Mouse (Mus musculus) midbrain, postnatal 0 days (tissue): ENCODE data around the gene Dse. TPM values are rescaled to one million over a fixed set of nuclear protein-coding genes. Genes with fewer than 3 reads are reported as not detected.

Experiments
- ATAC-seq: fragments of 200-750 bp; cut with Nextera tagmentation; 2 replicates; pipeline ENCODE4 v1.8.0; 2017; ENCODE audit warnings: moderate number of reproducible peaks, mild to moderate bottlenecking, moderate TSS enrichment, moderate library complexity; ENCODE audit not compliant: low FRiP score
- DNase-seq: peaks from one replicate; pipeline ENCODE4 v3.0.0-alpha.2; 2015; ENCODE audit warnings: low spot score
- H3K27ac ChIP-seq: fragments of 300-500 bp; sonication (generic); 2 replicates; pipeline ENCODE4 v1.5.1; 2014; ENCODE audit warnings: low read depth, mild to moderate bottlenecking, low read length, mixed read lengths
- H3K27me3 ChIP-seq: fragments of 300-500 bp; sonication (generic); 2 replicates; pipeline ENCODE4 v1.6.1; 2014; ENCODE audit warnings: low read length, control low read depth, mixed read lengths; ENCODE audit not compliant: insufficient read depth
- H3K36me3 ChIP-seq: fragments of 300-500 bp; sonication (generic); 2 replicates; pipeline ENCODE4 v1.6.1; 2014; ENCODE audit warnings: low read length, control low read depth, mixed read lengths; ENCODE audit not compliant: insufficient read depth
- H3K4me1 ChIP-seq: fragments of 300-500 bp; sonication (generic); 2 replicates; pipeline ENCODE4 v1.6.1; 2014; ENCODE audit warnings: mild to moderate bottlenecking, control low read depth, antibody characterized with exemption, low read length, mixed read lengths; ENCODE audit not compliant: insufficient read depth
- H3K4me2 ChIP-seq: fragments of 300-500 bp; sonication (generic); 2 replicates; pipeline ENCODE4 v1.6.1; 2014; ENCODE audit warnings: low read depth, mild to moderate bottlenecking, low read length, mixed read lengths; ENCODE audit not compliant: poor library complexity, severe bottlenecking
- H3K4me3 ChIP-seq: fragments of 300-500 bp; sonication (generic); 2 replicates; pipeline ENCODE4 v1.5.1; 2014; ENCODE audit warnings: low read depth, mild to moderate bottlenecking, low read length, moderate library complexity
- H3K9ac ChIP-seq: fragments of 300-500 bp; sonication (generic); replicated peaks from 2 replicates; pipeline ENCODE4 v1.6.1; 2014; ENCODE audit warnings: mild to moderate bottlenecking, low read length, moderate library complexity, mixed read lengths; ENCODE audit not compliant: poor library complexity, severe bottlenecking
- H3K9me3 ChIP-seq: fragments of 300-500 bp; sonication (generic); 2 replicates; pipeline ENCODE4 v1.6.1; 2016; ENCODE audit warnings: low read length, control low read depth
- CTCF ChIP-seq: IDR thresholded peaks from 2 replicates; pipeline ENCODE4 v1.5.1; 2016; ENCODE audit warnings: antibody characterized with exemption, mild to moderate bottlenecking
- WGBS: fragments of 180-500 bp; shearing (Covaris S2); extraction: QIAGEN DNeasy Blood & Tissue Kit; methylation state at CpG from one replicate; pipeline ENCODE4 v1.1.7; 2014; 5-methylcytosine and 5-hydroxymethylcytosine counted together
- polyA plus RNA-seq: library from polyadenylated mRNA; unstranded; fragments of >200 nt; fragmentation: Nextera tagmentation; extraction: Ambion mirVana; gene quantifications from 2 replicates; pipeline ENCODE4 v1.2.1, GENCODE M21; 2015
- total RNA-seq: library from RNA; depleted of rRNA; stranded (reverse); fragments of >200 nt; gene quantifications from 2 replicates; pipeline ENCODE4 v1.2.3, GENCODE M21; 2014

Dse gene
- total and polyA plus RNA-seq, 2 experiments from 2014 or later: 7.0 to 37.4 TPM

- Histone ChIP-seq H3K4me1 (no peaks in the 10 kb centered on the region), H3K4me2 (no peak overlapping the region), H3K9me3 (no peaks in the 10 kb centered on the region), H3K9ac (no peak overlapping the region), H3K27ac (no peak overlapping the region), H3K4me3 (no peak overlapping the region), H3K27me3 (no peaks in the 10 kb centered on the region), H3K36me3 (no peaks in the 10 kb centered on the region; the same call in 1 of the 2 replicates)
- 92% methylated on average over 4 of the region's 4 CpGs for WGBS
- ATAC-seq (no peak), DNase-seq (no peak)
- TF ChIP-seq CTCF: no peak
Observed at GRCm38 (mm10) chr10:34229491-34229890, 22.0 kb upstream of the Dse start.

- H3K4me1 ChIP-seq: no peaks in the 10 kb centered on the region
- 46% methylated on average over 3 of the region's 3 CpGs for WGBS
- H3K27ac ChIP-seq: no peak overlapping the region
- no peaks in the 10 kb centered on the region for H3K36me3 ChIP-seq
- H3K9me3 ChIP-seq: no peaks in the 10 kb centered on the region
- H3K4me3 ChIP-seq: no peak overlapping the region
- DNase-seq (no peak), ATAC-seq (no peak)
- no peak overlapping the region for H3K4me2 ChIP-seq
- no peaks in the 10 kb centered on the region for H3K27me3 ChIP-seq
- TF ChIP-seq CTCF: no peak
- H3K9ac ChIP-seq: no peak overlapping the region
Observed at GRCm38 (mm10) chr10:34223660-34224059, 16.1 kb upstream of the Dse start.

- ATAC-seq: no peak
Observed at GRCm38 (mm10) chr10:34221909-34222620, 14.6 kb upstream of the Dse start.

GRCm38 (mm10) chr10:34218191-34218590, 10.7 kb upstream of the Dse start:
- H3K4me1 ChIP-seq: no peaks in the 10 kb centered on the region
- no peak overlapping the region for H3K4me3 ChIP-seq
- no peak overlapping the region for H3K4me2 ChIP-seq
- no peak for ATAC-seq
- H3K9ac ChIP-seq: no peak overlapping the region
- H3K9me3 ChIP-seq: no peaks in the 10 kb centered on the region
- no peak for TF ChIP-seq CTCF
- DNase-seq: no peak
- no peaks in the 10 kb centered on the region for H3K27me3 ChIP-seq
- H3K27ac ChIP-seq: no peak overlapping the region
- no peaks in the 10 kb centered on the region for H3K36me3 ChIP-seq
- 87% methylated on average over 3 of the region's 3 CpGs for whole genome bisulfite sequencing

More at GRCm38 (mm10) chr10:34221909-34222620, 14.6 kb upstream of the Dse start:
- H3K27me3 ChIP-seq: no peaks in the 10 kb centered on the region
- no peak overlapping the region for H3K9ac ChIP-seq
- DNase-seq: no peak
- no peaks in the 10 kb centered on the region for H3K4me1 ChIP-seq
- no peak overlapping the region for H3K4me2 ChIP-seq
- no peaks in the 10 kb centered on the region for H3K36me3 ChIP-seq
- no peaks in the 10 kb centered on the region for H3K9me3 ChIP-seq
- H3K27ac ChIP-seq: no peak overlapping the region
- no peak for TF ChIP-seq CTCF
- H3K4me3 ChIP-seq: no peak overlapping the region
- WGBS: 69% methylated on average over 3 of the region's 3 CpGs

- Histone ChIP-seq H3K36me3 (no peaks in the 10 kb centered on the region), H3K27me3 (no peaks in the 10 kb centered on the region), H3K27ac (no peak overlapping the region), H3K9me3 (no peaks in the 10 kb centered on the region), H3K4me3 (no peak overlapping the region), H3K4me2 (no peak overlapping the region), H3K9ac (no peak overlapping the region), H3K4me1 (no peaks in the 10 kb centered on the region)
- ATAC-seq: no peak
- no peak for DNase-seq
- 83% methylated on average over 1 of the region's 1 CpGs for WGBS
- TF ChIP-seq CTCF: no peak
Observed at GRCm38 (mm10) chr10:34215667-34216066, 8.2 kb upstream of the Dse start.

GRCm38 (mm10) chr10:34209951-34210350, 2.4 kb upstream of the Dse start:
- Histone ChIP-seq H3K27ac (no peak overlapping the region), H3K4me3 (no peak overlapping the region), H3K4me1 (no peaks in the 10 kb centered on the region), H3K9me3 (no peaks in the 10 kb centered on the region), H3K36me3 (no peaks in the 10 kb centered on the region), H3K27me3 (no peaks in the 10 kb centered on the region), H3K4me2 (no peak overlapping the region), H3K9ac (no peak overlapping the region)
- no peak for TF ChIP-seq CTCF
- ATAC-seq: no peak
- no peak for DNase-seq
